ENCODE assay signal across 14 mouse cellular contexts in the genomic region with DNA sequence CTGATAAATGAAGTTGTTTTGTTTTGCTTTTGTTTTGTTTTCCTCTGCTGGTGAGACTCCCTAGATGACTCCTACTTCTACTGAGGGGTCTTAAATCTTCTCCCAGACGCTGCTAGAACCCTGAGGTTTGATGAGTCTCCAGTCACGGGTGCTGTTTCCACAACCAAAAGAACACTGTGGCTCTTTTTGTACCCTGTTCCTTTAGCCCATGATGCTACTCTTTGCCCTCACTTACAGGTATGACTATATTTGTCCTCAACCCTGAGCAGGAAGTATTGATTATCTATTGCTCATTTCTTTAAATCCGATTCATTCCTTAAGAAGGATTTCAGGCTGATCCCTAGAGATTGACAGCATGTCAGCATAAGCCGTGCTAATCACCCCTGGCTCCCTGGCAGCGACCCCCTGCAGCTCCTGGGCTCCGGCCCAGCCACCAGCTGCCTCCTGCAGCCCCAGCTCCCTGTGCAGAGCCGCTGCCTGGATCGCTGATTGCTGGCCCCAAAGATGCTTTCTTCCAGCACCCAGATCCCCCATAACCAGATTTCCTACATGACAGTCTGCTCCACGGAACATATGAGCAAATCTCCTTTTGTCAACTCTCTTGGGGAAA.
DNase-seq lines count a peak whose midpoint lies in the region; ATAC-seq lines count a peak whose summit lies in the region.
"Had no signal": no experiment of that assay in that cellular context is flagged by ENCODE, and none has a peak within 500 bp of the region (broad histone marks: within the 10 kb centered on the region; RNA-seq: fewer than 3 reads in every experiment).

No protein-coding gene starts in this region.

- WGBS in forebrain, embryonic 13.5 days, result 5% methylated on average over 9 of the region's 9 CpGs
- 6% methylated on average over 9 of the region's 9 CpGs for WGBS in forebrain, embryonic 11.5 days
- 9% methylated on average over 9 of the region's 9 CpGs for whole genome bisulfite sequencing in hindbrain, embryonic 14.5 days
- WGBS in midbrain, embryonic 15.5 days, result 7% methylated on average over 9 of the region's 9 CpGs

- peak; percentile 83 for ATAC-seq in forebrain, embryonic 13.5 days
- ATAC-seq in forebrain, embryonic 11.5 days (replicated peaks; ENCODE audit: low FRiP score), result no peak
- ATAC-seq in hindbrain, embryonic 14.5 days (ENCODE audit: low FRiP score), result no peak
- ATAC-seq in midbrain, embryonic 15.5 days (replicated peaks), result 0 out of 2 replicates have a peak, but pooled peaks have one; percentile 44
- ATAC-seq: activated CD4-positive, CD25-positive, alpha-beta regulatory T cell, adult 4 months had no signal

- H3K9ac ChIP-seq in forebrain, embryonic 13.5 days, result no peak overlapping the region
- no peak overlapping the region for H3K9ac ChIP-seq in forebrain, embryonic 11.5 days (ENCODE audit: low read length)
- H3K9ac ChIP-seq in hindbrain, embryonic 14.5 days, result no peak overlapping the region
- no peak overlapping the region for H3K9ac ChIP-seq in midbrain, embryonic 15.5 days
- H3K9ac ChIP-seq: heart, embryonic 13.5 days had no signal

- no peaks in the 10 kb centered on the region for H3K36me3 ChIP-seq in forebrain, embryonic 13.5 days (ENCODE audit: poor library complexity, severe bottlenecking)
- no peaks in the 10 kb centered on the region for H3K36me3 ChIP-seq in forebrain, embryonic 11.5 days (ENCODE audit: control insufficient read depth, insufficient read depth, low read length)
- no peaks in the 10 kb centered on the region for H3K36me3 ChIP-seq in hindbrain, embryonic 14.5 days (replicated peaks; ENCODE audit: control insufficient read depth, insufficient read depth)
- no peaks in the 10 kb centered on the region for H3K36me3 ChIP-seq in midbrain, embryonic 15.5 days (replicated peaks)
- H3K36me3 ChIP-seq: G1E; heart, embryonic 13.5 days had no signal

- no peak overlapping the region; the same call in 1 of the 2 replicates for H3K4me2 ChIP-seq in forebrain, embryonic 13.5 days
- no peak overlapping the region for H3K4me2 ChIP-seq in forebrain, embryonic 11.5 days (ENCODE audit: low read depth, low read length, severe bottlenecking)
- no peak overlapping the region for H3K4me2 ChIP-seq in hindbrain, embryonic 14.5 days (replicated peaks)
- no peak overlapping the region; the same call in 1 of the 2 replicates for H3K4me2 ChIP-seq in midbrain, embryonic 15.5 days
- H3K4me2 ChIP-seq: heart, embryonic 13.5 days had no signal

- no peak overlapping the region for H3K27ac ChIP-seq in forebrain, embryonic 13.5 days
- no peak overlapping the region for H3K27ac ChIP-seq in forebrain, embryonic 11.5 days (ENCODE audit: low read depth, low read length)
- H3K27ac ChIP-seq in hindbrain, embryonic 14.5 days, result no peak overlapping the region
- H3K27ac ChIP-seq in midbrain, embryonic 15.5 days, result no peak overlapping the region
- H3K27ac ChIP-seq: heart, embryonic 13.5 days had no signal

- no peaks in the 10 kb centered on the region for H3K9me3 ChIP-seq in forebrain, embryonic 13.5 days (replicated peaks)
- no peaks in the 10 kb centered on the region for H3K9me3 ChIP-seq in forebrain, embryonic 11.5 days (ENCODE audit: control insufficient read depth, low read length)
- no peaks in the 10 kb centered on the region for H3K9me3 ChIP-seq in hindbrain, embryonic 14.5 days (ENCODE audit: control insufficient read depth, low read length)
- no peaks in the 10 kb centered on the region for H3K9me3 ChIP-seq in midbrain, embryonic 15.5 days
- H3K9me3 ChIP-seq: heart, embryonic 13.5 days had no signal

- H3K4me3 ChIP-seq in forebrain, embryonic 13.5 days, result no peak overlapping the region
- H3K4me3 ChIP-seq in forebrain, embryonic 11.5 days (ENCODE audit: low read depth, low read length), result no peak overlapping the region
- H3K4me3 ChIP-seq in hindbrain, embryonic 14.5 days (replicated peaks; ENCODE audit: low read length), result no peak overlapping the region
- no peak overlapping the region for H3K4me3 ChIP-seq in midbrain, embryonic 15.5 days
- H3K4me3 ChIP-seq: heart, embryonic 13.5 days had no signal

- no peak for DNase-seq in forebrain, embryonic 11.5 days (ENCODE audit: low spot score)
- peak; percentile 52 to 63 for DNase-seq in layer of hippocampus, postnatal 10 days (ENCODE audit: low spot score in 2 of 2)
- DNase-seq in layer of hippocampus, adult 11-12 months (ENCODE audit: low spot score), result no peak
- DNase-seq in hindbrain, embryonic 14.5 days (ENCODE audit: low spot score), result peak; percentile 48
- no peak for DNase-seq in B cell, adult 2 months
- DNase-seq in lung, postnatal 10 days, result no peak
- DNase-seq: cerebellum, adult 11-12 months; gastrocnemius, postnatal 10 days; right cerebral cortex, postnatal 14 days had no signal

- H3K27me3 ChIP-seq in forebrain, embryonic 13.5 days, result 0 out of 2 replicates have a peak, but pooled peaks cover 5% of the 10 kb centered on the region
- H3K27me3 ChIP-seq in forebrain, embryonic 11.5 days (ENCODE audit: control insufficient read depth, insufficient read depth, low read length), result no peaks in the 10 kb centered on the region
- 0 out of 2 replicates have a peak, but pooled peaks cover 13% of the 10 kb centered on the region for H3K27me3 ChIP-seq in hindbrain, embryonic 14.5 days (ENCODE audit: control insufficient read depth, insufficient read depth, low read length)
- H3K27me3 ChIP-seq in midbrain, embryonic 15.5 days (replicated peaks), result no peaks in the 10 kb centered on the region
- H3K27me3 ChIP-seq: heart, embryonic 13.5 days had no signal

- H3K4me1 ChIP-seq in forebrain, embryonic 13.5 days, result peaks cover 20% of the 10 kb centered on the region
- H3K4me1 ChIP-seq in forebrain, embryonic 11.5 days (replicated peaks; ENCODE audit: control insufficient read depth, insufficient read depth, low read length), result peaks cover 4% of the 10 kb centered on the region; the same call in 1 of the 2 replicates
- peaks cover 13% of the 10 kb centered on the region; the same call in 1 of the 2 replicates for H3K4me1 ChIP-seq in hindbrain, embryonic 14.5 days (replicated peaks; ENCODE audit: control insufficient read depth, insufficient read depth, low read length)
- peaks cover 20% of the 10 kb centered on the region for H3K4me1 ChIP-seq in midbrain, embryonic 15.5 days

Comparison
In these comparisons a context has a peak if more than half of its experiments do, and no peak if none do; other contexts are left out.
1. ATAC-seq: peak in forebrain, embryonic 13.5 days (single experiment) and midbrain, embryonic 15.5 days (single experiment); none in forebrain, embryonic 11.5 days (single experiment) and hindbrain, embryonic 14.5 days (single experiment).
2. DNase-seq: peak in layer of hippocampus, postnatal 10 days (2 of 2) and hindbrain, embryonic 14.5 days (single experiment); none in forebrain, embryonic 11.5 days (single experiment), layer of hippocampus, adult 11-12 months (single experiment), B cell, adult 2 months (0 of 2) and lung, postnatal 10 days (single experiment).